Mouse (Mus musculus) layer of hippocampus, adult 18-20 months (tissue): ENCODE measurements at regions not wholly inside any gene's neighbourhood (a gene's known extent, or its start where the extent isn't known, plus 50 kb on each side); places are given as distances from the start of the nearest gene placed in this dataset.
A peak's percentile ranks its signal among the peaks of the same experiment; 100 is the strongest.
"Not testable (repeated sequence)": the region's sequence is repeated elsewhere in the genome, so short reads cannot be mapped to it uniquely, and the experiment has no call there.

Experiments
- DNase-seq, 2 experiments: peaks; one replicate each; pipeline ENCODE4 v3.0.0; 2022; ENCODE audit warnings: low spot score in 2 of 2

DNA sequence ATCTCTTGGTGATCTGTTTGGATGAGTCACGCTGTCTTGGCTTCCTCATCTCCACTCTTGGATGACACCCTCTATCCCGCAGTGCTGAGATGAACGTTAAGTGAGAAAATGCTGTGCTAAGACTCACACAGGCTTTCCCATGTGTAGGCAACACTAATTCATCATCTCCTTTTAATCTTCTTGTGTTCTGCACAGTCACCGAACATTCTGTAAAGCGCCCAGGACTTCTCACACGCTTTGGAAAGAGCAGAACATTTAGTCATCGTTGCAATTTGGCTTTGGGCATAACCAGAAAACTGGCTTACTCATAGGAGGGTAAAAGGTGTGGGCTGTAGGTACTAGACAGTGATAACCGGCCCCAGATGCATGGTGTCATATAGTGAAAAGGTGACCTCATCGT lies 94.9 kb downstream of the Plppr4 start:
- DNase-seq: peak in 1 of 2 experiments; percentile 46

DNA sequence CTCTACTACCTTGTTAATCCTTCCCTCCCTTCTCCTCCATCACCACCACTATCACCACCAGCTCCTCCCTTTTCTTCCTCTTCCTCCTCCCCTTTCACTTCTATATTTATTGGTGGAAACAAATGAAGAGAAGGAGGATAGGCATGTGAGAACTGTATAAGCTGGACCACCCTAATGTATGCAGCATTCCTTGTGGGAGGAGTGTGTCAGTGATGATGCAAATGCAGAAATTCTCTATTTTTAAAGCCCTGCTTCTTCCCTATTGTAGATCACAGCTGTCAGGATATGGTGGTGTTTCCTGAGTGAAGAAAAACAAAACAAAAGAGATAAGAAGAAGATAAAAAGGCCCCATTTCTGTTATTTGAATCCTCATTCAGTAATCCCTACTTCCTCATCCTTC lies 112.8 kb downstream of the Plppr4 start:
- DNase-seq: no peak

DNA sequence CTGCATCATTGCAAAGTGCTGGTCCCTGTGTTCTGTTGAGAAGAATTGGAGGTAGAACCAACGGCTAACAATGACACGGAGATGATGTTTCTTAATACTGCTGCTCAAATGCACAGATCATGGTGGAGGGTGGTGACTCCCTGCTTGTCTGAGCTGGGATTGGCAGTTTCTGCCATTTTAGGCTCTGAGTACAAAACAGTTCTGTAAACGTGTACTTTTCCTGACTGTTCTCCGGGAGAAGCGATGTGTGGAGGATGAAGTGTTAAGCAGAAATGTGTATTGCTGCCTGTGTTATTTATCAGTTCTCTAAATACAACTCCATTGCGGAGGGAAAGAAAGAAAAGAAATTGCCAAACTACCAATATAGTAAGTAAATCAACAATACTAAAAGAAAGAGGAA lies 118.9 kb downstream of the Plppr4 start:
- peak in 1 of 2 experiments; percentile 51 for DNase-seq

DNA sequence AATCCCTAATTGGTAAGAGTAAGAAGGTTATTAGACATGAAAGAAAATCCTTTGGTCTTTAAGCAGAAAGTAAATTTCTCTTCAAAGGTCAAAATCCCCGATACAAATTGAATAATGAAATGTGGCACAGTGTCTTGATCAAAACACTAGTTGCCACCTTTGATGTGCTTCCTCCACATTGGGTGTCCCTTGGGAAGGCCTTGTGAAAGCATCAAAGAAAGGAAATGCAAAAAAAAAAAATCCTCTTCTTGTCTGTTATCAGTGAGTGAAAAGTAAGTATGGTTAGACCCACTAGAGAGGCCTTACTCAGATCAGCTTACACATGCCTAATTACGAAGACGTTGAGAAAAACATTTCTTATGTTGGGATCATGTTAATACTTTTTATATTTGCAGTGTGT lies 134.1 kb downstream of the Plppr4 start:
- no peak for DNase-seq

DNA sequence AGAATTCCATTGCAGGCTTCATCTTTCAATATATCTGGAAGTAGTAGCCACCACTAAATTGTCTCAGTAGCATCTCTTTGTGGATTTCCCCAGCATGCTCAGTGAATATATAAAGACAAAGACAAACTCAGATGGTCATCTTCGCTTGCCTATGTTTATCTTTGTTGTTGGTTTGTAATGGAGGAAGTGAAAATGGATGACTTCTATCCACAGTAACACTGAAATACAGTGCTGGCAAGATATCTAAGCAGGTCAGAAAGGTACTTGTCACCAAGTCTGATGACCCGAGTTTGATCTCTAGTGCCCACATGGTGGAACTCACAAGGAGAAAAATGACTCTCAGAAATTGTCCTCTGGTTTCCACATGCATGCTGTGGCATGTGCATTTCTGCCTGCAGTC lies 135.6 kb downstream of the Plppr4 start:
- DNase-seq: no peak

DNA sequence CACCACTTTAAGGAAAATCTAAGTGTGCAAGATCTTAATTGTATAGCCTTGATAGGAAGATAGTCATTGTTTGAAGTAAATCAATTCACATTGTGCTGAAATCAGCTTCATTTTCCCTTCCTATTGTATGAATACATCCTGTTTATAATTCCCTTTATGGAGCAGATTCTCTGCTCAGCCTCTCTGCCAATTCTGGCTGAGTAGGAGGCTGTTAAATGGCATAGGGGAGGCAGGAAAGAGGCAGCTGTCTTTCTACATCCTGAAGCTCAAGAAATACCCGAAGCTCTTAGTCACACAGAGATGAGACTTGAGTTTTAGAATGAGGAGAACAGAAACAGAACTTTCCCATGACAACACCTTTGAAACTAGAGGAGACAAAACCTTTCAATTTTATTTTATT lies 142.7 kb downstream of the Plppr4 start:
- peak; percentile 59 to 75 for DNase-seq

DNA sequence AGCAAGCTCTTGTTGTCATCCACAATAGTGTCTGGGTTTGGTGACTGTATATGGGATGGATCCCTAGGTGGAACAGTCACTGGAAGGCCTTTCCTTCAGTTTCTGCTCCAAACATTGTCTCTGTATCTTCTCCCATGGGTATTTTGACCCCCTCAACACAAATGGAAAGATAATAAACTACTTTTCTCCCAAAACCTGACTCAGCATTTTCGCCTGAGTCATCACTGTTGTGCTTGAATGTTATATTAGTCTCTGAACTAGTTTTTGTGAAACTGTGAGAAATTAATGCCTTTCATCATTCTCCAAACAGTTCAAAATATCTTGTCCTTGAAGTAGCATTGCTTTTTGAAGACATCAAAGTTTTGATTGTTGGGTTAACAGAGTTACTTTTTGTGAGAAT lies 168.8 kb downstream of the Plppr4 start:
- DNase-seq: no peak

DNA sequence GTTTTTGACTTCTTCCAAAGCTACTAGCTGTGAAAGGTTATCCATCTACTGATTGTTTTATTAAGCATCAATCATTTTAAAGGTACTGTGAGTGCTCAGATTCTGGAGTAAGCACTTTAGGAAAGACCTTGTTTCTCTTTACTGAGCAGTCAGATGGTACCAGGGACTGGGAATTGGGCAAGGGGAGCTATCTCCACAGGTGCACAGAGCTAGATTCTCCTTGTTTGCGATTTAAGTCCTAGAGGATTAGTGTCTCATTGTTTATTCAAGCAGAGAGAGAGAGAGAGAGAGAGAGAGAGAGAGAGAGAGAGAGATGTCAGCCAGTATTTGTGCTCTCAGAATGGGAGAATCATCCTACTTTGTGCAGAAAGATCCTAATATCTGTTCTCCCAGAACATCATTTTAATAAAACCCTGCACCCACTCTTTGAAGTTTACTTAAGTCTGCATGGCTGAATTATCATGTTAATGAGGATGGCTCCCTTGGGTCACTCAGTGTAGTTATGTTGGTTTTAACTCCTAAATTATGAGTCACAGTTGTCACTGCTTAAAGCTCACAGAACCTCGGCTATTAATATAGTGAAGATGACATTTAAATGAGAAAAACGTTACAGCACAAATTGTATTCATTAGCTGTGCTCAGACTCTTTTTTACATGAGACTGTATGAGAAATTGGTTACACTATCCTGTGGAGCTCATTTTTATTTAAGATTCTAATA lies 171.7 kb downstream of the Plppr4 start:
- peak in 1 of 2 experiments; percentile 13 for DNase-seq

DNA sequence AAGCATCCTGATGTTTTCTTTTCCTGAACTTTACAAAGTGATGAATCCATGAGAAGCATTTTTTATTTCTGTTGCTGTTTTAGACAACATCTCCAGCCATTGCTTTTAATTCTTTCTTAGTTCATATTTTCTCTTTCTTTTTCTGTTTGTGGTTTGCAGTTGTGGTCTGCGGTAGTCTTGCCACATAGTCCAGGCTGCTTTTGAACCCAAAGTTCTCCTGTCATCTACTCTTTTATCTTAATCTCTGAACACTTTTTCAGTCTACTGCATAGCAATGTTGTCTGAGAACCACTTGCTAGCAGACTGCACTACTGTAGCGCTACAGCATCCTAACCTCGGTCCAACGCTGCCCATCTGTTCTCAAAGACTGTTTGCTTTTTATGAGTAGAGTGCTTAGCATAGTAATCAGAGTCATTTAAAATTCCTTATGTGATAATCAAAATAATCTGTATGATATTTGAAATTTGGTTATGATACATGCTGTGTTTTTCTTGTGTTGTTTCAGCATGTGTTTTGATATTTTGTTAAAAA lies 177.0 kb downstream of the Plppr4 start:
- DNase-seq: peak; percentile 25 to 65

DNA sequence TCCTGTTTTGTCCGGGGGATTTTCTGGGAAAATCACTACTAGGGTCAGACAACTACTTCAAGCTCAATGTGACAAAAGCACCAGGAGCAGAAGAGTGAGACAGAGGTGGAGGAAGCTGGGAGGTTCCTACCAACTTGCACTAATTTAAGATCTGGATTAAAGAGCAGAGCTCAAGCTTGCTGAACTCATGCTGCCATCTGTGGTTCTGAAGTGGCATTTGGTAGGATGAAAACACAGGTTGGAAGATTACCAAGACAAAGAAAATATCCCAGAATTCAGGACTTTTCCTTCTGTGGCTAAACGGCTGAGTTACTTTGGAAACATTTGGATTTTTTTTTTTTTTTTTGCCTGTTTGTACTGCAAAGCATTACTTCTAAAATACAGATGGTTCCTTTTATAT lies 190.9 kb downstream of the Plppr4 start:
- peak; percentile 51 to 74 for DNase-seq

DNA sequence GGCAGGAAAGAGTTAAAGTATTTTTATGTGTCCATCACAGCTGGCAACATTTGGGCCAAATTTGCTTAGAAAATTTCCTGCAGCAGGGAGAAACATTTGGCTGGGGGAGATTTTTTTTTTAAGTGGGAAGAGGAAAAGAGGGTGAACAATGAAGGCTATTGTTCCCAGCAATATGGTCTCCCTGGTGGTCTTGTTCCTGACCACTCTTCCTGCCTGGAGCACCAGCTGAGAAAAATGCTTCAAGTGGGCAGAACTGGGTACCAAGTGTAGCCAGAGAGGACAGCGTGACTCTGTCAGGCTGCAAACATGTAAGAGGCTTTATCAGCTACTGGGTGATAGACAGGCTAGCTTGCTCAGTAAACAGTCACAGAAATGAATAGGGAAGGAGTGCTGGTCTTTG lies 194.3 kb upstream of the Palmd start:
- DNase-seq: no peak

DNA sequence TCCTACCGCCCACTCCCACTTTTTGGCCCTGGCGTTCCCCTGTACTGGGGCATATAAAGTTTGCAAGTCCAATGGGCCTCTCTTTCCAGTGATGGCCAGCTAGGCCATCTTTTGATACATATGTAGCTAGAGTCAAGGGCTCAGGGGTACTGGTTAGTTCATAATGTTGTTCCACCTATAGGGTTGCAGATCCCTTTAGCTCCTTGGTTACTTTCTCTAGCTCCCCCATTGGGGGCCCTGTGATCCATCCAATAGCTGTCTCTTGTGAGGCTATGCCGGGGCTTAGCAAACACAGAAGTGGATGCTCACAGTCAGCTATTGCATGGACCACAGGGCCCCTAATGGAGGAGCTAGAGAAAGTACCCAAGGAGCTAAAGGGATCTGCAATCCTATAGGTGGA lies 191.9 kb upstream of the Palmd start:
- not testable (repeated sequence) for DNase-seq

DNA sequence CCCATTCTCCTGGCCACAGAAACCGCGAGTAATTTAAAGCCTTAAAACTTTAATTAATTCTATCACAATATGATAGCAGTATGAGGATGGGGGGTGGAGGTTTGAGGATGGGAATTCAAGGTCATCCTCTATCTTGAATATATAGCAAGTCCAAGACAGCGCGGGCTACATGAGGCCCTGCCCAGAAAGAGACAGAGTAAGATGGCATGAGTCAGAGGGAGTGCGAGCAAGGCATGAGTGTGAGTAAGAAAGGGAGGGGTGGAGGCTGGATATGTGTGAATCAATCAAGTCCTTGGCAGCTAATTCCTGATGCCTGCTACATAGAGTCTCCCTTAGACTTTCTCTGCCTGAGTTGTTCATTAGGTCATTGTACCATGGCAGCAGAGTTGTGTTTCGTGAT lies 186.5 kb upstream of the Palmd start:
- DNase-seq: no peak

DNA sequence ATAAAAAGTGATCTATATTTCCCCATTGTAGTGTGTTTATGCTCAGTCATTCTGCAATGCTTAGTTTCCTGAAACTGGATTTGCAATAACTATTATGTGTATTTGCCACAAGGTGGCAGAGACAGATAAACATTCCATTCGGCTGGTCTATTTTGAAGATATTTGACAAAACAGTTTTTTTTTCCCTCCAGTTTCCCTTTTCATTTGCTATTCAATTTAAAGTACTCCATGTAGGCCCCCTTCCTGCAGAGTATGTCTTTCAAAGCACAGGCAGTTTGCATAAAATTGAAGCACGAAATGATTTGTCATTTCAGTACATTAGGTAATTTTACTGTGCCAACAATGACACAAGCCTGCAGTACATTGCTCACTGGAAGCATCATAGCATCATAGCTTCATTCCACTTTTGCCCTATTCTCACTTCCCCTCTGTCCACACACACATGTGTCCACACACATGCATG lies 184.3 kb upstream of the Palmd start:
- peak in 1 of 2 experiments; percentile 65 for DNase-seq

DNA sequence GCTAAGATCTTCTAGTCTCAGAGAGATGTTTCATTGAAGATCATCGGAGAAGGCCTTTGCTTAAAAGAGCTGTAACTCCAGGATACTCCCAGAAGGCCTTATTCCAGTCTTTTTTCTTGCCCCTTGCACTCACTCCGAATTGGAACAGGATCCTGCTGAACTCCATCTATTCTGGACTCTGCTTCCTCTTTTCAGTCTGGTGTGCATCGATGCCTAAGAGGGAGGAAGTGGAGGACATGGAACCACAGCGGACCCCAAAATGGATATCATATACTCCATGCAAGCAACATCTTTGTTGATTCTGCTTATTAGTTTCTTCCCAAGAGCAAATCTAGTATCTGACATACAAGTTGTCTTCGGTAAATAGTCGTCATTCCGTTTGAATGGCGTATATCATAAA lies 183.6 kb upstream of the Palmd start:
- no peak for DNase-seq

DNA sequence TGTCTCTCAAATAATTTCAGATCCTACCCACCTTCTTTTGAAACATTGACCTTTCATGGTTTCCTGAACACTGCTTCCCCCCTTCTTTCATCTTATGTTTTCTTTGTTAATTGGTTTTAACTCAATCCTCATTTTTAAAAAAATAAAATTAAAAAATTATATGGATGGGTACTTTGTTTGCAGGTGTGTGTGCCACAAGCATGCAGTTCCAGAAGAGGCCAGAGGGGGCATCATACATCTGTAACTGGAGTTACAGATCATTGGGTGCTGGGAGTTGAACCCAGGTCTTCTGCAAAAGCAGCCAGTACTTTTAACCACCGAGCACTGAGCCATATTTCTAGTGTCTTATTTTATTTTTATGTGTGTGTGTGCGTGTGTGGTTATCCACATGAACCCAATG lies 178.6 kb upstream of the Palmd start:
- no peak for DNase-seq

DNA sequence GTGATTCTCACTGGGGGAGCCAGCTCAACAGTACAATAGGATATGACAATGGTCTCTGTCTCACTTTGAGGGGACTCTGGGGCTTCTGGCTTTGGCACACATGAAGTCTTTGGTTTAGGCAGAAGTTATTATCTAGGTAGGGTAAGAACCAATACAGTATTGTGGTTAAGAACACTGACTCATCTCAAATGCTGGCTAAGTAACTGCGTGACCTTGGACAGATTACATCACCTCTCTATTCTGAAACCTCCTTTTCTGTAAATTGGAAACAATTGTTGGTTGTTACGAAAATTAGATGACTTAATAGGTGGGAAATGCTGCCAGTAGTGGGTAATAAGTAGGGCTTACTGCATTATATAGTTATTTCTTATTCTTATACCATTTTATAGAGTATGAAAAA lies 171.0 kb upstream of the Palmd start:
- DNase-seq: no peak

DNA sequence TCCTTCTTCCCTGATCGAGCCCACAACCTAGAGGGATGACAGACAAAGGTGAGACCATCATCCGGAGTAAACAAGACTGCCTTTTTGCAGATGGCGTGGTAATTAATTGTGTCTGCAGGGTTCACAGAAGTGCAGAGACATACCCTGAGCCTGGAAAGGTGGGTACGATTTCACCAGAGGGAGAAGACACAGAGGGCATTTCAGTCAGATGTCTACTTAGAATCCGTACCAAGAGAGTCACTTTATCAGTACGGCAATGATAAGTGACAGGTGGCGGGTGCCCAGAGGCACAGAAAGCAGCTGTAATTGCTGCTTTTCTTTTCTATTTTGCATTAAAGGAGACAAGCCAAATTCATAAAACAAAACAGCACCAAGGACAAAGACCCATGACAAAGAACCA lies 169.9 kb upstream of the Palmd start:
- DNase-seq: no peak

DNA sequence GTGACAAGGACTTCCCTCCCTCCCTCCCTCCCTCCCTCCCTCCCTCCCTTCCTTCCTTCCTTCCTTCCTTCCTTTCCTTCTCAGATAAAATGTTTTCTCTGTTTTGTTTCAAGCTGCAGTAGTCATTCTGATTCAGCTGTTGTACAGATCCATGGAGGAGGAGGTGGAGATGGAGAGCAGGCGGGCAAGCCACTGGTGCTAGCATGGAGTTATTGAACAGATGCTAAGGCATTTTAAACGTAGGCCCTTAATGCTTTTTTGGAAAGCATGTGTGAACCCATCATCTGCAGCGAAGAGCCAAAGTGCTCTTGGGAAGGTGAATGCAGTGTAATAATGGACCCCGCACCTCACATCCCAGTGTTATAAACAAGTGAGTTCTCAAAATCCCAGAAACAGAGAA lies 164.1 kb upstream of the Palmd start:
- peak in 1 of 2 experiments; percentile 23 for DNase-seq

DNA sequence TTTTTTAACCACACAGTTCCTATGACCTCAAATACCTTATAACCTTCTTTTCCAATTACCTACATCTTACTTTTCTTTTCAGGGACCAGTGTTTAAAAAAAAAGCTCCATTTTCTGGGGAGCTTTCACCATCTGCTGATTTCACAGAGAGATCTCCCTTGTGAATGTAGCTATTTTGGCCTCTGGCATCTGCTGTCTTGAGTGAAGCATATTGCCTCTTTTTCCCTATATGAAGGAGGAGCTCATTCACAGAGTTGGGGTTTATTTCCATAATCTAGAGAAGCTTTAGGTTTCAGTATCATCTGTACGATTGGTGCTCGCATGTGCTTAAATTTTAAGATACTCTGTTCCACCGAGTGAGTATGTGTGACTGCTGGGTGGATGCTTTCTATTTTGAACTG lies 153.4 kb upstream of the Palmd start:
- no peak for DNase-seq

DNA sequence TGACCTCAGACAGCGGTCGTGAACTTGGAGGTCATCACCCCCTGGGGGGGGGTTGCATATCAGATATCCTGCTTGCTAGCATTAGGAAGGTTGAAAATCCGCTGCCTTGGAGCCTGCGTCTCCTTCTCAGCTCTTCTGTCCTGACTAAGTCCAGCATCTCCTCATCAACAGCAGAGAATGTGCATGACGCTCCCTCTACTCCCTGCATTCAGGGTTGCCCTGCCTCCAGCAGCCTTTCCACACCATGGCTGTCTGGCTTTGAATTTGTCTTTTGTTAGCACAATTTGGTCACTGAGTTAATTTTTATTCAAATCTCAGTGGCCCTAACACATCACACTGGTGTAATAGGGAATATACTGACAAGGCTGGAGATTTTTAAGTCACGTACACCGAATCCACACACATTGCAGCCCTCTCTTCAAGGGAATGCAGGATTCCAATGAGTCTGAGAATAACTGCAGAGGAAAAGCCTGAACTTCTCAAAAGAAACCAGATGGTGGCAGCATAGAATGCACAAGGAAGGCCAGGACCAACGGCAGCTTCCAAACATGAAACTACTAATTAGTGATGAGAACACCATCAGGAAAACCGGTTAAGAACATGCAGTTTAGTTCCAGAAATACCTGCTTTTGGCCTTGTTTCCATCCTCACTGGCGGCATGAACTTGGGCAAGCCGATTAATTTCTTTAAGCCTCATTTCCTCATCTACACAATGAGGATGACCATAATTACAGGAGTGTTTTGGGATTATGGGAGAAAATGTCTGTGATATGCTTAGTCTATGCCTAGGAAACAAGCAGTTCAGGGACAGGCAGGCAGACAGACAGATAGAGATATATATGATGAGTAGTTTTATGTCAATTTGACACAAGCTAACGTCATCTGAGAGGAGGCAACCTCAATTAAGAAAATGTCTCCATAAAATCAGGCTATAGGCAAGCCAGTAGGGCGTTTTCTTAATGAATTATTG lies 151.6 kb upstream of the Palmd start:
- DNase-seq: peak; percentile 49 to 89

DNA sequence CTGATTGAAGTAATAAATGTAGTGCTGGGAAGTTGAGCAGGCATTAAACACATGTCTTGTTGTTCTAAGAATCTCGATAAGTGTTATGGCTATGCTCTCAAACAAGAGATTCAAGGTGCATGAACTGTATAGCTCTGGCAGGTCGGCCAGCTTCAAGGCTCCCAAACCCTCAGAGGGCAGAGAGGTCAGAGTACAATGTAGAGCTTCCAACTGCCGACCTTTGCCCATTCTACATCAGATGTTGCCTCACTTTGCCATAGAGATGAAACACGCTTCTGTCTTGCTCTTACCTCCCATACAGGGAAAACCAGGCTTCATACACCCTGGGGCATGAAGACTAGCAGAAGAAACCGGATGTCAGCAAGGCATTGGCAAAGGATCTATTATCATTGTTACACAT lies 150.8 kb upstream of the Palmd start:
- no peak for DNase-seq
